Mouse (Mus musculus): ENCODE measurements around the gene Ccdc148. TPM values are rescaled to one million over a fixed set of nuclear protein-coding genes. Genes with fewer than 3 reads are reported as not detected.

Ccdc148 gene
- total and polyA plus RNA-seq, 2 experiments from 2014 or later, result 0.46 to 0.56 TPM

- no peak overlapping the region for H3K4me2 ChIP-seq (ENCODE audit: low read depth, low read length)
- no peak overlapping the region for H3K9ac ChIP-seq (replicated peaks; ENCODE audit: low read depth, low read length)
- H3K27me3 ChIP-seq (ENCODE audit: control insufficient read depth, insufficient read depth, low read length), result no peaks in the 10 kb centered on the region
- no peak for DNase-seq (ENCODE audit: low spot score)
- H3K4me1 ChIP-seq (ENCODE audit: control insufficient read depth, insufficient read depth), result peaks cover 22% of the 10 kb centered on the region
- 78% methylated on average over 8 of the region's 8 CpGs for WGBS
- no peaks in the 10 kb centered on the region for H3K9me3 ChIP-seq (replicated peaks; ENCODE audit: control insufficient read depth, low read length)
- H3K27ac ChIP-seq (ENCODE audit: low read depth), result peak overlapping the region; percentile 34; the same call in 1 of the 2 replicates
- ATAC-seq (ENCODE audit: insufficient read depth, low read depth), result no peak
- H3K4me3 ChIP-seq (ENCODE audit: low read depth, low read length), result no peak overlapping the region
- TF ChIP-seq CTCF (IDR thresholded peaks at IDR 0.05; ENCODE audit: low read depth) (no peak), EP300 (IDR thresholded peaks at IDR 0.05; ENCODE audit: low read depth) (no peak)
- H3K36me3 ChIP-seq (replicated peaks; ENCODE audit: control insufficient read depth, insufficient read depth, low read length), result peaks cover 12% of the 10 kb centered on the region
Measured at GRCm38 (mm10) chr2:59186122-59186521, 25.6 kb upstream of the Ccdc148 start.

- no peak overlapping the region for H3K27ac ChIP-seq (ENCODE audit: low read depth)
- H3K4me1 ChIP-seq (ENCODE audit: control insufficient read depth, insufficient read depth), result peaks cover 13% of the 10 kb centered on the region
- H3K27me3 ChIP-seq (ENCODE audit: control insufficient read depth, insufficient read depth, low read length), result no peaks in the 10 kb centered on the region
- H3K4me2 ChIP-seq (ENCODE audit: low read depth, low read length), result no peak overlapping the region
- no peaks in the 10 kb centered on the region for H3K9me3 ChIP-seq (replicated peaks; ENCODE audit: control insufficient read depth, low read length)
- DNase-seq (ENCODE audit: low spot score) (no peak), ATAC-seq (ENCODE audit: insufficient read depth, low read depth) (no peak)
- peaks cover 12% of the 10 kb centered on the region for H3K36me3 ChIP-seq (replicated peaks; ENCODE audit: control insufficient read depth, insufficient read depth, low read length)
- no peak overlapping the region for H3K4me3 ChIP-seq (ENCODE audit: low read depth, low read length)
- 87% methylated on average over 11 of the region's 11 CpGs for WGBS
- TF ChIP-seq EP300 (IDR thresholded peaks at IDR 0.05; ENCODE audit: low read depth) (no peak), CTCF (IDR thresholded peaks at IDR 0.05; ENCODE audit: low read depth) (no peak)
- H3K9ac ChIP-seq (replicated peaks; ENCODE audit: low read depth, low read length), result no peak overlapping the region
Measured at GRCm38 (mm10) chr2:59184107-59185064, 23.9 kb upstream of the Ccdc148 start.

GRCm38 (mm10) chr2:59183541-59183940 is 23.1 kb upstream of the Ccdc148 start:
- H3K4me2 ChIP-seq (ENCODE audit: low read depth, low read length), result no peak overlapping the region
- TF ChIP-seq EP300 (IDR thresholded peaks at IDR 0.05; ENCODE audit: low read depth) (no peak), CTCF (IDR thresholded peaks at IDR 0.05; ENCODE audit: low read depth) (no peak)
- no peaks in the 10 kb centered on the region for H3K9me3 ChIP-seq (replicated peaks; ENCODE audit: control insufficient read depth, low read length)
- no peak overlapping the region for H3K4me3 ChIP-seq (ENCODE audit: low read depth, low read length)
- peaks cover 12% of the 10 kb centered on the region for H3K36me3 ChIP-seq (replicated peaks; ENCODE audit: control insufficient read depth, insufficient read depth, low read length)
- 79% methylated on average over 4 of the region's 4 CpGs for WGBS
- DNase-seq (ENCODE audit: low spot score) (no peak), ATAC-seq (ENCODE audit: insufficient read depth, low read depth) (no peak)
- no peaks in the 10 kb centered on the region for H3K27me3 ChIP-seq (ENCODE audit: control insufficient read depth, insufficient read depth, low read length)
- H3K27ac ChIP-seq (ENCODE audit: low read depth), result no peak overlapping the region
- peaks cover 18% of the 10 kb centered on the region for H3K4me1 ChIP-seq (ENCODE audit: control insufficient read depth, insufficient read depth)
- H3K9ac ChIP-seq (replicated peaks; ENCODE audit: low read depth, low read length), result no peak overlapping the region

GRCm38 (mm10) chr2:59181321-59182113 is 21.0 kb upstream of the Ccdc148 start:
- Histone ChIP-seq H3K4me2 (ENCODE audit: low read depth, low read length) (no peak overlapping the region), H3K4me1 (ENCODE audit: control insufficient read depth, insufficient read depth) (peaks cover 23% of the 10 kb centered on the region), H3K27ac (ENCODE audit: low read depth) (no peak overlapping the region), H3K9me3 (replicated peaks; ENCODE audit: control insufficient read depth, low read length) (no peaks in the 10 kb centered on the region), H3K36me3 (replicated peaks; ENCODE audit: control insufficient read depth, insufficient read depth, low read length) (no peaks in the 10 kb centered on the region), H3K27me3 (ENCODE audit: control insufficient read depth, insufficient read depth, low read length) (no peaks in the 10 kb centered on the region), H3K4me3 (ENCODE audit: low read depth, low read length) (no peak overlapping the region), H3K9ac (replicated peaks; ENCODE audit: low read depth, low read length) (no peak overlapping the region)
- TF ChIP-seq EP300 (IDR thresholded peaks at IDR 0.05; ENCODE audit: low read depth) (no peak), CTCF (IDR thresholded peaks at IDR 0.05; ENCODE audit: low read depth) (no peak)
- 85% methylated on average over 15 of the region's 15 CpGs for whole genome bisulfite sequencing
- DNase-seq (ENCODE audit: low spot score) (no peak), ATAC-seq (ENCODE audit: insufficient read depth, low read depth) (no peak)

GRCm38 (mm10) chr2:59179487-59179886 is 19.0 kb upstream of the Ccdc148 start:
- Histone ChIP-seq H3K9ac (replicated peaks; ENCODE audit: low read depth, low read length) (no peak overlapping the region), H3K4me1 (ENCODE audit: control insufficient read depth, insufficient read depth) (peaks cover 20% of the 10 kb centered on the region), H3K4me2 (ENCODE audit: low read depth, low read length) (no peak overlapping the region), H3K36me3 (replicated peaks; ENCODE audit: control insufficient read depth, insufficient read depth, low read length) (no peaks in the 10 kb centered on the region), H3K4me3 (ENCODE audit: low read depth, low read length) (no peak overlapping the region), H3K9me3 (replicated peaks; ENCODE audit: control insufficient read depth, low read length) (no peaks in the 10 kb centered on the region), H3K27ac (ENCODE audit: low read depth) (no peak overlapping the region), H3K27me3 (ENCODE audit: control insufficient read depth, insufficient read depth, low read length) (no peaks in the 10 kb centered on the region)
- no peak for DNase-seq (ENCODE audit: low spot score)
- WGBS, result 39% methylated on average over 5 of the region's 5 CpGs
- no peak for ATAC-seq (ENCODE audit: insufficient read depth, low read depth)
- no peak for TF ChIP-seq CTCF (IDR thresholded peaks at IDR 0.05; ENCODE audit: low read depth)
- no peak for TF ChIP-seq EP300 (IDR thresholded peaks at IDR 0.05; ENCODE audit: low read depth)
